Mouse (Mus musculus): ENCODE measurements around the gene Ndufb10.

DNA sequence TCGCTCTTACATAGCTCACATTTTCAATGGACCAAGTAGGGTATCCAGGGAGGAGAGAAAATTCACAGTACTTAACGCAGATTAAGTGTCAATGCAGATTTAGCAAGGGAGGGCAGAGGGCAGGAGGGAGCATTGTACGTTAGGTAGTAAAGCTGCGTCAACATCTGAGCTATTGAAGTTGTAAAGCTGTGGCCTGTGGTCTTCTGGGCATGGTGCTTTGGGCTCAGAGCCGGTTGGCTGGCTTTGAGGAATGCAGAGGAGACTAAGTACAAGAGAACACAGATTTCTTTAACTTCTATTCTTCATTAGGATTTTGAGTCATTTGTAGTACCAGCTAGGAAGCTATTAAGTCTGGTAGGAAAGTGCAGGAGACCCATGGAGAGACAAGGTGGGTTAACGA, 8.7 kb downstream of the Ndufb10 start:
- TF ChIP-seq CTCF (IDR thresholded peaks at IDR 0.05; ENCODE audit: low read depth) (no peak), EP300 (IDR thresholded peaks at IDR 0.05; ENCODE audit: low read depth) (no peak)
